Mouse (Mus musculus): ENCODE measurements around the gene Pwwp2b.

Pwwp2b gene

GRCm38 (mm10) chr7:139224725-139225124, 23.6 kb upstream of the Pwwp2b start:
- no peak for DNase-seq (ENCODE audit: extremely low spot score)

GRCm38 (mm10) chr7:139226416-139226815, 21.9 kb upstream of the Pwwp2b start:
- no peak for DNase-seq (ENCODE audit: extremely low spot score)

- DNase-seq (ENCODE audit: extremely low spot score), result no peak
These were observed 19.7 kb upstream of the Pwwp2b start for GRCm38 (mm10) chr7:139228447-139229171.

- no peak for DNase-seq (ENCODE audit: extremely low spot score)
These were observed 18.4 kb upstream of the Pwwp2b start for GRCm38 (mm10) chr7:139229837-139230236.

GRCm38 (mm10) chr7:139230241-139230640, 18.0 kb upstream of the Pwwp2b start:
- no peak for DNase-seq (ENCODE audit: extremely low spot score)

DNA sequence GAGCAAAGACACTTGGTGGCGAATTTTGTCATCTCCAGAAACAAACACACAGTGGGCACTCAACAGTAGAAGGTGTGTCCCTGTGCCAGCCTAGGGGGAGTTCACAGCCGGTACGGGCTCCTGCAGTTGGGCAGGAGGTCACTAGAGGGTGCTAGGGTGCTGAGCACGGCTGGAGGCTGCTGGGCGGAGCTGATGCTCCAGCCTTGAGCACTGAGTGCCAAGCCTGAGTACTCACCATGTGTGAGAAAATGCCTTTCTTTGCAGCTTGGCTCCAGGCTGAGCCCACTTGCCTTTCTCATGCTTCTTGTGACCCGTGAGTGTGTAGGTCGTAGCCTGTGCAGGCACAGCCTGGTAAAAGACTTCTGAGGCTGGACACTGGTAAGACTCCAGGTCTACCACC, 14.6 kb upstream of the Pwwp2b start:
- DNase-seq (ENCODE audit: extremely low spot score), result peak; percentile 85

- peak; percentile 79 for DNase-seq (ENCODE audit: extremely low spot score)
These were observed 13.7 kb upstream of the Pwwp2b start for GRCm38 (mm10) chr7:139234426-139235188.

DNA sequence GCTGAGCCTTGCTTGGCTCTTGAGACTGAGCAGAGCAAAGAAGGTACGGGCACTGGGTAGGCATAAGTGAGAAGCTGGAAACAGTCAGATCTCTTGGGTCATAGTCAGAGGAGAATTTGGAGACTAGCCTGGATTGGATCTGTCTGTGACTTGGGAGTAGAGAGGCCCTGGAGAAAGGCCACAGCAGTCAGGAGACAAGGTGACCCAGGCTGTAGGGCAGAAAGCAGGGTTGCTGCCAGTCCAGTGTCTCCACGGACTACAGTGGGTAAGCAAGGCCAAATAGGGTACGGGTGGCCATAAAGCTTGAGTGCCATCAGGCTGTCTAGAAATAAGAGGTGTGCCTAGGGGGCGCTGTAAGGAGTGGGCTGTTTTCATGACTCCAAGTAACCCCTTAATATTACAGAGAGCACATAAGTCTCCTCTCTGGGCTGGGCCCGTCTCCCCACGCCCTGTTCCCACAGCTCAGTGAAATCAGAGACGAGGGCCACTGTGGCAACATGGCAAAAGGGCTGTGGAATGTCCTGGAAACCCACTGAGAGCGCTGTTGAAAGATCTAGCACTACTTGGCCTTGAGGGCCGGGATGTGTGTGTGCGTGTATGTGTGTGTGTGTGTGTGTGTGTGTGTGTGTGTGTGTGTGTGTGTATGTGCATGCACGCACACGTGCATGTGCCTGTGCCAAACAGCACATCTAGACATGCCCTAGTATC, 12.5 kb upstream of the Pwwp2b start:
- DNase-seq (ENCODE audit: extremely low spot score), result no peak

DNA sequence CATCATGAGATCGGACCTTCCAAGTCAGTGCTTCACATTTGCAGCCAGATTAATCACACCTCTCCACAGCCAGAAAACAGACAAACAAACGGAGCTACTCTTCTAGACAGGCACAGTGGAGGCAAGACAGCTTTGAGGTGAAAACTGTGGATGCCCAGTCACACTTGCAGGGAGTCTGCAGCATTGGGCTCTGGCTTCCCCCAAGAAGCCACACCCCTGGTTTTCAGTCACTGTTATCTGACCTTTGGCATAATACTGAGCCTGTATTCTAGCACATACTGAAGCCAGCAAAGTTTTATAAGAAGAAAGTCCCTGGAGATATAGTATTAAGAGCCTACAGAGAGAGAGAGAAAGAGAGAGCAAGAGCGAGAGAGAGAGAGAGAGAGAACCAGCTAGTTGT, 8.8 kb upstream of the Pwwp2b start:
- no peak for DNase-seq (ENCODE audit: extremely low spot score)

- DNase-seq (ENCODE audit: extremely low spot score), result no peak
These were observed 2.2 kb upstream of the Pwwp2b start for GRCm38 (mm10) chr7:139246086-139246485.

GRCm38 (mm10) chr7:139246931-139247880, 1.1 kb upstream of the Pwwp2b start:
- peak; percentile 71 for DNase-seq (ENCODE audit: extremely low spot score)

- DNase-seq (ENCODE audit: extremely low spot score), result no peak
These were observed 528 bp downstream of the Pwwp2b start for GRCm38 (mm10) chr7:139248615-139249405.

- no peak for DNase-seq (ENCODE audit: extremely low spot score)
These were observed 1.3 kb downstream of the Pwwp2b start for GRCm38 (mm10) chr7:139249406-139250210.

GRCm38 (mm10) chr7:139251881-139252301, 3.6 kb downstream of the Pwwp2b start:
- DNase-seq (ENCODE audit: extremely low spot score), result no peak

DNA sequence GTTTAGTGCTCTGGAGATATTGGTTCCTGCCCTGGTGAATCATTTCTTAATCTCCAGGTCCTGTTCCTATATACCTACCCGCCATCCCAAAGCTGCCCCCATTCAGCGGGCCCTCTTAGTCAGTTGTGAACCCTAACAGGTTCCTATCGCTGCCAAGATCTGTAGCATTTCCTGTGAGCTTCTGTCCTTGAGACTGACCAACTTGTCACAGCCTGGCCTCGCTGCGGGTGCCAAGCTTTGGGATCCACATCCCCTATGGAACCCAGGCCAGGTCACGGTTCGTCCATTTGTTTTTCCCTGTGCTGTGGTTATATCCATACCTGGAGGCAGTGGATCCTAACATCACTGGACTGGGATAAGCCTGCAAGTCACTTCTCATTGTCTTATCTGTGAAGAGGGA, 4.3 kb downstream of the Pwwp2b start:
- no peak for DNase-seq (ENCODE audit: extremely low spot score)

GRCm38 (mm10) chr7:139252986-139253385, 4.7 kb downstream of the Pwwp2b start:
- no peak for DNase-seq (ENCODE audit: extremely low spot score)

GRCm38 (mm10) chr7:139253462-139253861, 5.2 kb downstream of the Pwwp2b start:
- no peak for DNase-seq (ENCODE audit: extremely low spot score)

DNA sequence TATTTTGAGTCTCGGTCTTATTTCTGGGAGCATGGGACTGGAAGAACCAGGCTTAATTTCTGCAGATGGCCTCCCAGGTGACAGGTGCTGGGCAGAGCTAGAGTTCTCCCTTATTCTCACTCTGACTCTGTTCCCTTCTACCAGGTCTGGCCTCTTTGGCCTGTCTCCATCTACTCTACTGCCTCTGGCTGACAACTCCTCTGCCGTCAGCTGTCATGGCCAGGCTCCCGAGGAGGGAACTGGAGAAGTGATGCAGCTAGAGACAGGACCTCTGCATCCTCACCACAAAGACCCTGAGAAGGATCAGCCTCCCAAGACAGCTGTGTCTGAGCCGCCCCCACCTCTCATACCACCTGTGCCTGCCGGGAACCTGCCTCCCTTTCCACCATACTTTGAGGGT, 6.3 kb downstream of the Pwwp2b start:
- no peak for DNase-seq (ENCODE audit: extremely low spot score)

DNA sequence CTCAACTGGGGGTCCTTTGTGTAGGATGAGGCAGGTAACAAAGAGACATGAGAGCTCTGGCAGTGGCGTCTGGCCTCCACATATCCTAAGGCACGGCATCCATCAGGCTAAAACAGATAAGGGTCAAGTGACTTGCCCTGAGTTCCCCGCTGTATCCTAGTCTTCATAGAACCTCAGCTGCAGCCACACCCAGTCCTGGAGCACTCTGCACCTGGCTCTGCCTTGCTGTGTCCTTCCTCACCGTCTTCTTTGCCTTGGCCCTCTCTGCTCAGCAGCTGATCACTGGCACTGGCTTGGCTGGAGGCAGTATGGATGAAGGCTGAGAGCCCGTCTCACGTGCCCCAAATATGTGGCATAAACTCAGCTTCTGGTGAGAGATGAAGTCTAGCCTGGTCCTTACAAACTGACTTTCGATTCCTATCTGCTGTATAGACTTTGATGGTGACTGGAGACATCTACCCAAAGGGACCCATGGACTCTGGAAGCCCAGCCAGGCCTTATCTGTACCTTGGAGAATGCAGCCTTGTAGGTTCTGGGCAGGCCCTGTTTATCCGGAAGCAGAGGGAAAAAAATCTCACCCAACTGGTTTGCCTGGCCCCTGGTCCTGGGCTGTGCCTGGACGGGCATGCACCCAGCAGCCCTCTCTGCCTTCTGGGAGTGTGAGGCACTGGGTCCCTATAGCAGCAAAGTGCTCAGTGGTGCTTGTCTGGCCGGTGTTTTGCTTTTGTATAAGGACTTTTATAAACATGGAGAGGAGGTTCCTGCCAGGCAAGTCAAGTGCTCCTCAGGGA, 9.7 kb downstream of the Pwwp2b start:
- no peak for DNase-seq (ENCODE audit: extremely low spot score)

All from embryo, embryonic 9.5 days (tissue).